Mouse (Mus musculus): ENCODE measurements around the gene G6pc2. TPM values are rescaled to one million over a fixed set of nuclear protein-coding genes. Genes with fewer than 3 reads are reported as not detected.

G6pc2 gene
- polyA plus RNA-seq, 1 experiment from 2014 or later, result 0.15 TPM

GRCm38 (mm10) chr2:69193555-69193954 is 17.3 kb upstream of the G6pc2 start:
- DNase-seq (ENCODE audit: low spot score), result no peak
- H3K4me3 ChIP-seq (ENCODE audit: low read depth, low read length), result no peak overlapping the region
- H3K36me3 ChIP-seq (replicated peaks; ENCODE audit: control insufficient read depth, insufficient read depth, low read depth, low read length), result peaks cover 4% of the 10 kb centered on the region
- no peaks in the 10 kb centered on the region for H3K9me3 ChIP-seq (replicated peaks; ENCODE audit: control insufficient read depth, low read length)
- no peak overlapping the region for H3K9ac ChIP-seq (replicated peaks; ENCODE audit: low read length)
- no peak overlapping the region for H3K27ac ChIP-seq (replicated peaks; ENCODE audit: low read depth, low read length)
- H3K27me3 ChIP-seq (ENCODE audit: control insufficient read depth, insufficient read depth, low read length), result no peaks in the 10 kb centered on the region
- H3K4me2 ChIP-seq (ENCODE audit: low read depth, low read length), result no peak overlapping the region
- no peak for ATAC-seq (replicated peaks; ENCODE audit: insufficient number of reproducible peaks, low FRiP score, low TSS enrichment, low read depth)
- H3K4me1 ChIP-seq (ENCODE audit: control insufficient read depth, insufficient read depth, low read length), result no peaks in the 10 kb centered on the region
- 91% methylated on average over 5 of the region's 5 CpGs for WGBS

GRCm38 (mm10) chr2:69205185-69205584 is 5.7 kb upstream of the G6pc2 start:
- no peak for DNase-seq (ENCODE audit: low spot score)
- H3K4me1 ChIP-seq (ENCODE audit: control insufficient read depth, insufficient read depth, low read length), result no peaks in the 10 kb centered on the region
- peak overlapping the region; percentile 86 for H3K9ac ChIP-seq (replicated peaks; ENCODE audit: low read length)
- 26% methylated on average over 6 of the region's 6 CpGs for WGBS
- no peak for ATAC-seq (replicated peaks; ENCODE audit: insufficient number of reproducible peaks, low FRiP score, low TSS enrichment, low read depth)
- H3K36me3 ChIP-seq (replicated peaks; ENCODE audit: control insufficient read depth, insufficient read depth, low read depth, low read length), result peaks cover 4% of the 10 kb centered on the region
- H3K4me2 ChIP-seq (ENCODE audit: low read depth, low read length), result peak overlapping the region; percentile 32
- H3K4me3 ChIP-seq (ENCODE audit: low read depth, low read length), result peak overlapping the region; percentile 77
- H3K27me3 ChIP-seq (ENCODE audit: control insufficient read depth, insufficient read depth, low read length), result no peaks in the 10 kb centered on the region
- H3K27ac ChIP-seq (replicated peaks; ENCODE audit: low read depth, low read length), result no peak overlapping the region
- no peaks in the 10 kb centered on the region for H3K9me3 ChIP-seq (replicated peaks; ENCODE audit: control insufficient read depth, low read length)

DNA sequence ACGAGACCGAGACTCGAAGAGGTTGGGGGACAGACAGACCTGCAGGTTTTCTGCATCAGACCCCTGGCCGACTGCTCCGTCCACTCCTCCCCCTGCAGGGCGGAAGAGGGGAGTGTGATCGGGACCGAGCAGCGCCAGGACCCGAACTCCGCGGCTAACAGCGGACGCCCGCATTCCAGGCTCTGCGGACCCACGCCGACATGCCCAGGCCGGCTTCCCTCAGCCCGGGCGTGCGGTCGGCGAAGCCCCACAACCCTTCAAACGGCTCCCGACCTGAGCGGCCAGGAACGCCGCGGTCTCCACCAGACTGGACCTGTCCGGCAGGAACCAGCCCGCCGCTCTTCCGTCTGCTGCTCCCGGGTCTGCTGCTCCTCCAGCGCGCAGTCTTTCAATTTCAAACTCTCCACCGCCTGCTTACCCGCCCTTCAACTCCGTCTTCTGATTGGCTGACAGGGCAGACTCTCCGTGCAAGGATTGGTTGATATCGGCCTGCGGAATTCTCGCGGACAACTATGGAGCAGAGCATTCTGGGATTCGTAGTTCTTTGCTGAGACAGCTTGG is 5.0 kb upstream of the G6pc2 start, which contains the start of gene Spc25:
TSS of gene Spc25 (minus strand) at position 404 of the 561 bp plus-strand sequence.
- no peaks in the 10 kb centered on the region for H3K9me3 ChIP-seq (replicated peaks; ENCODE audit: control insufficient read depth, low read length)
- H3K9ac ChIP-seq (replicated peaks; ENCODE audit: low read length), result peak within 1 kb of the TSS; percentile 86
- ATAC-seq (replicated peaks; ENCODE audit: insufficient number of reproducible peaks, low FRiP score, low TSS enrichment, low read depth), result peak; percentile 99
- peak within 1 kb of the TSS; percentile 61; the same call in 1 of the 2 replicates for H3K27ac ChIP-seq (replicated peaks; ENCODE audit: low read depth, low read length)
- no peaks in the 10 kb centered on the region for H3K4me1 ChIP-seq (ENCODE audit: control insufficient read depth, insufficient read depth, low read length)
- peaks cover 4% of the 10 kb centered on the region for H3K36me3 ChIP-seq (replicated peaks; ENCODE audit: control insufficient read depth, insufficient read depth, low read depth, low read length)
- H3K4me2 ChIP-seq (ENCODE audit: low read depth, low read length), result peak within 1 kb of the TSS; percentile 32
- under 1% methylated on average over 46 of the region's 46 CpGs for WGBS
- H3K27me3 ChIP-seq (ENCODE audit: control insufficient read depth, insufficient read depth, low read length), result no peaks in the 10 kb centered on the region
- DNase-seq (ENCODE audit: low spot score), result peak; percentile 96
- peak within 1 kb of the TSS; percentile 77 for H3K4me3 ChIP-seq (ENCODE audit: low read depth, low read length)

DNA sequence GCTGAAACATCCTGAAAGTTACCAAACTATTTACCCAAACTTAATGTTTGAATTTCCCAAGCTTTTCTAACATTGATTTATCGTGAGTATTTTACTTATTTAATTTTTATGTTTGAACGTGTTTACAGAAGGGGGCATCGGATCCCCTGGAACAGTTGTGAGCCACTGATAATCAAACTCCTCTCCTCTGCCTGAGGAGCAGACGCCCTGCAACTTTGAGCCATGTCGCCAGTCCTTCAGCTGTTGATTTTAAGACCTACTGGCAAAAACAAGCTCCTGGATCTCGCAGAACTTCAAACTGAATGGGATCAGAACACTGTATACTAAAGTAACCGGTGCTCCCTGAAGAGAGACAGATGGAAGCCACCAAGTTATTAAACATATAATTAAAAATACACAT is 4.3 kb upstream of the G6pc2 start:
- peaks cover 3% of the 10 kb centered on the region for H3K36me3 ChIP-seq (replicated peaks; ENCODE audit: control insufficient read depth, insufficient read depth, low read depth, low read length)
- DNase-seq (ENCODE audit: low spot score), result peak; percentile 8
- H3K4me2 ChIP-seq (ENCODE audit: low read depth, low read length), result peak overlapping the region; percentile 7; the same call in 1 of the 2 replicates
- ATAC-seq (replicated peaks; ENCODE audit: insufficient number of reproducible peaks, low FRiP score, low TSS enrichment, low read depth), result no peak
- no peak overlapping the region for H3K4me3 ChIP-seq (ENCODE audit: low read depth, low read length)
- no peaks in the 10 kb centered on the region for H3K9me3 ChIP-seq (replicated peaks; ENCODE audit: control insufficient read depth, low read length)
- no peaks in the 10 kb centered on the region for H3K4me1 ChIP-seq (ENCODE audit: control insufficient read depth, insufficient read depth, low read length)
- H3K27ac ChIP-seq (replicated peaks; ENCODE audit: low read depth, low read length), result no peak overlapping the region
- WGBS, result 26% methylated on average over 7 of the region's 7 CpGs
- no peaks in the 10 kb centered on the region for H3K27me3 ChIP-seq (ENCODE audit: control insufficient read depth, insufficient read depth, low read length)
- H3K9ac ChIP-seq (replicated peaks; ENCODE audit: low read length), result no peak overlapping the region

DNA sequence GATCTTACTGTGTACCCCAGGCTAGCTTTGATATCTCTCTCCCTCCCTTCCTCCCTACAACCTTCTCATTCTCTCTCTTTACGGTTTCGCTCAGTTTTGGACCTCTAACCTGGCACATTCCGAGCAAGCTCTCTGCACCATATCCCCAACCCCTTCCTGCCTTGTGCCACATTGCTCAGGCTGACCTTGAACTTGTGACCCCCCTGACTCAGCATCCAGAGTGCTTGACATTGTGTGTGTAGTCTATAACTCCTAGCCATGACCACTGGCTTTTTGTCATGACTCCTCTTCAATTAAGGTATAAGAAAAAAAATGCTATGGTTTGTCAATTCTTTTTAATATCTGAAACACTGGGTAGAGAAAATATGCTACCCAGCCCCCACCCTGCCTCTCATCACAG is 1.2 kb upstream of the G6pc2 start:
- DNase-seq (ENCODE audit: low spot score) (no peak), ATAC-seq (replicated peaks; ENCODE audit: insufficient number of reproducible peaks, low FRiP score, low TSS enrichment, low read depth) (no peak)
- 88% methylated on average over 3 of the region's 3 CpGs for WGBS
- Histone ChIP-seq H3K9me3 (replicated peaks; ENCODE audit: control insufficient read depth, low read length) (no peaks in the 10 kb centered on the region), H3K4me2 (ENCODE audit: low read depth, low read length) (no peak overlapping the region), H3K36me3 (replicated peaks; ENCODE audit: control insufficient read depth, insufficient read depth, low read depth, low read length) (no peaks in the 10 kb centered on the region), H3K27me3 (ENCODE audit: control insufficient read depth, insufficient read depth, low read length) (no peaks in the 10 kb centered on the region), H3K9ac (replicated peaks; ENCODE audit: low read length) (no peak overlapping the region), H3K4me3 (ENCODE audit: low read depth, low read length) (no peak overlapping the region), H3K4me1 (ENCODE audit: control insufficient read depth, insufficient read depth, low read length) (no peaks in the 10 kb centered on the region), H3K27ac (replicated peaks; ENCODE audit: low read depth, low read length) (no peak overlapping the region)

DNA sequence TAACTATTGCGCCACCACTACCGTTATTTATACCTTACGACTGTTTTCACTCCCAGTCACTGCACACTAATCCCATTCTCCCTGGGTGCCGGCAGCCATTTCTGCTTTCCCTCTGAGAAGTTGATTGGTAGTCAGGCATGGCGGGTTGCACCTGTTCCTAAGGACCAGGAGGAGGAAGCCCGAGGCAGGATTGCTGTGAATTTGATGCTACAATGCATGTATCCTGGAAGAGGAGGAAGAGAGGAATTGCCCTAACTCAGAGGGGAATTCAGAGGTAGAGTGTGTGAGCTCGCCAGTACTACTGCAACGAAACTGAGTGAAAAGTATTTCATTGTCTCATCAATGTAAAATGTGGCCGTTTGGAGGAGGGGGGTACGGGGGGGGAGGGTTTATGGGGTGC is 1.8 kb downstream of the G6pc2 start:
- no peak for DNase-seq (ENCODE audit: low spot score)
- WGBS, result 70% methylated on average over 10 of the region's 10 CpGs
- H3K36me3 ChIP-seq (replicated peaks; ENCODE audit: control insufficient read depth, insufficient read depth, low read depth, low read length), result no peaks in the 10 kb centered on the region

DNA sequence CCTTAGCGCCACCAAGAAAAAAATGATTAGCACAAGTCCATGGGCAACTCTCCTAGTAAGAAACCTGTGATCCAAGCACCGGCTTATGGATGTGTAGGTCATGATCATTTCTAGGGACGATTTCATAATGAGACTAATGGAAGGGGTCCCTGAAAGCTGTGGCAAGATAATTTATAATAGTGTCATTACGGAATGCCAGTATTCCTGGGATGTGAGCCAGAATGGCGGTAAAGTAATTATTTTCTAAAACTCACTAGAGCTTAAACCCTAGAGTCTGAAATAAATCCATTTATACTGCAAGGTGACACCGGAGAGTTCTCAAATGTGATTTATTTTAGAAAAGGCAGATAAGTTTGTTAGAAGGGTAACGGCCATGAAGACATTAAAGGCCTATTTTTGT is 4.4 kb downstream of the G6pc2 start:
- Histone ChIP-seq H3K9ac (replicated peaks; ENCODE audit: low read length) (no peak overlapping the region), H3K4me2 (ENCODE audit: low read depth, low read length) (no peak overlapping the region), H3K36me3 (replicated peaks; ENCODE audit: control insufficient read depth, insufficient read depth, low read depth, low read length) (no peaks in the 10 kb centered on the region), H3K27ac (replicated peaks; ENCODE audit: low read depth, low read length) (no peak overlapping the region), H3K9me3 (replicated peaks; ENCODE audit: control insufficient read depth, low read length) (no peaks in the 10 kb centered on the region), H3K27me3 (ENCODE audit: control insufficient read depth, insufficient read depth, low read length) (no peaks in the 10 kb centered on the region), H3K4me1 (ENCODE audit: control insufficient read depth, insufficient read depth, low read length) (no peaks in the 10 kb centered on the region), H3K4me3 (ENCODE audit: low read depth, low read length) (no peak overlapping the region)
- 83% methylated on average over 7 of the region's 7 CpGs for WGBS
- DNase-seq (ENCODE audit: low spot score) (no peak), ATAC-seq (replicated peaks; ENCODE audit: insufficient number of reproducible peaks, low FRiP score, low TSS enrichment, low read depth) (no peak)

More for the DNA sequence above, 1.8 kb downstream of the G6pc2 start:
- Histone ChIP-seq H3K4me3 (ENCODE audit: low read depth, low read length) (no peak overlapping the region), H3K4me2 (ENCODE audit: low read depth, low read length) (no peak overlapping the region), H3K27me3 (ENCODE audit: control insufficient read depth, insufficient read depth, low read length) (no peaks in the 10 kb centered on the region), H3K9me3 (replicated peaks; ENCODE audit: control insufficient read depth, low read length) (no peaks in the 10 kb centered on the region), H3K4me1 (ENCODE audit: control insufficient read depth, insufficient read depth, low read length) (no peaks in the 10 kb centered on the region), H3K27ac (replicated peaks; ENCODE audit: low read depth, low read length) (no peak overlapping the region), H3K9ac (replicated peaks; ENCODE audit: low read length) (no peak overlapping the region)
- no peak for ATAC-seq (replicated peaks; ENCODE audit: insufficient number of reproducible peaks, low FRiP score, low TSS enrichment, low read depth)

- no peak for ATAC-seq (replicated peaks; ENCODE audit: insufficient number of reproducible peaks, low FRiP score, low TSS enrichment, low read depth)
- H3K36me3 ChIP-seq (replicated peaks; ENCODE audit: control insufficient read depth, insufficient read depth, low read depth, low read length), result no peaks in the 10 kb centered on the region
- 42% methylated on average over 5 of the region's 5 CpGs for WGBS
- no peak overlapping the region for H3K4me2 ChIP-seq (ENCODE audit: low read depth, low read length)
- no peaks in the 10 kb centered on the region for H3K27me3 ChIP-seq (ENCODE audit: control insufficient read depth, insufficient read depth, low read length)
- H3K9ac ChIP-seq (replicated peaks; ENCODE audit: low read length), result no peak overlapping the region
- H3K9me3 ChIP-seq (replicated peaks; ENCODE audit: control insufficient read depth, low read length), result no peaks in the 10 kb centered on the region
- no peaks in the 10 kb centered on the region for H3K4me1 ChIP-seq (ENCODE audit: control insufficient read depth, insufficient read depth, low read length)
- DNase-seq (ENCODE audit: low spot score), result no peak
- no peak overlapping the region for H3K4me3 ChIP-seq (ENCODE audit: low read depth, low read length)
- H3K27ac ChIP-seq (replicated peaks; ENCODE audit: low read depth, low read length), result no peak overlapping the region
These were observed 11.1 kb downstream of the G6pc2 start for GRCm38 (mm10) chr2:69221868-69222416.
